Mouse (Mus musculus): ENCODE results near the gene Odf4.

DNA sequence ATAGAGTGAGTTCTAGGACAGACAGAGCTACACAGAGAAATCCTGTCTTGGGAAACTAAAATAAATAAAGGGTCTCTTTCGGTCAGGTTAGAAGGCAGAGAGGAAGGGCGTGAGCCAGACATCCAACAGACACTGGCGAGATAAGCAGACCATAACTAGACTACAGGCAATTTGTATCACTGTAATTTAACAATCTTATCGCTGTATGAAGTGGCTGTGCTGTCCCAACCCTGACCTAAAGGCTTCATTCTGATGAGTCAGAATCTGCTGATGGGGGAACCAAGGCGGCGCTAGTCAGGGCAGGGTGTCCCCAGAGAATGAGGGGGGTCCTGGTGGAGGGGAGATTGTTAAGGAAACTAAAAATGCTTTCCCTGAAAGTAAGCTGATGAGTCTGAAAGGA, 28.1 kb downstream of the Odf4 start:
- TF ChIP-seq CTCF (IDR thresholded peaks at IDR 0.05; ENCODE audit: low read depth), result no peak
- no peak for TF ChIP-seq EP300 (optimal IDR thresholded peaks at IDR 0.05)
